Mouse (Mus musculus) testis, adult 2 months (tissue): ENCODE results near the gene Dock9.

Experiments
- CTCF ChIP-seq: fragments of 200-500 bp; IDR thresholded peaks from 2 replicates; pipeline ENCODE4 v1.5.1; 2012; ENCODE audit warnings: low read depth, mild to moderate bottlenecking, inconsistent platforms, low read length, moderate library complexity; ENCODE audit not compliant: control insufficient read depth, insufficient read depth, insufficient replicate concordance
- POLR2A ChIP-seq: fragments of 200-500 bp; IDR thresholded peaks from 2 replicates; pipeline ENCODE4 v1.6.1; 2012; ENCODE audit warnings: low read depth, mild to moderate bottlenecking, inconsistent platforms, low read length, moderate library complexity; ENCODE audit not compliant: control insufficient read depth

GRCm38 (mm10) chr14:121791112-121791511, 6.5 kb downstream of the Dock9 start:
- TF ChIP-seq POLR2A (no peak), CTCF (no peak)
